Mouse (Mus musculus) olfactory bulb, adult 2 months (tissue): ENCODE results near the gene Myo19.

Experiments used
- CTCF ChIP-seq: fragments of 200-500 bp; IDR thresholded peaks from 2 replicates; pipeline ENCODE4 v1.5.1; 2012; ENCODE audit warnings: low read depth, mild to moderate bottlenecking, low read length, moderate library complexity; ENCODE audit not compliant: insufficient read depth
- POLR2A ChIP-seq: fragments of 200-500 bp; IDR thresholded peaks from 2 replicates; pipeline ENCODE4 v1.6.1; 2012; ENCODE audit warnings: mild to moderate bottlenecking, low read depth, low read length, moderate library complexity; ENCODE audit not compliant: insufficient read depth

DNA sequence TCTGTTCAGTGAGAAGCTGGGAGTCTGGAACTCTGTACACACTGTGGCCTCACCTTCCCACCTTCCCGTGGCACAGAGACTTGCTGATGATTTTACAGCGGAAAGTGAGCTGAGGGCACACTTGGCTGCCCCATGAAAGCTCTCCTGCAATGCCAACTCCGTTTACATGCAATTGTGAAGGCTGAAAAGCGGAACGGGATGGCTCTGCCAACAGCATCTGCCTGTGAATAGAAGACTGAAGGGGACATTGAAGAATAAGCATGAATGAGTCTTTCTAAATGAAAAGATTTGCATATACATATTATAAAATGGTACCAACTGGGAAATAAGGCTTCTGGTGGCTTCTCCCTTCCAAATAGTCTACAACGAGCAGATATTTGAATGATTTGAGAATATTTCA lies 67.3 kb downstream of the Myo19 start:
- no peak for TF ChIP-seq POLR2A
- TF ChIP-seq CTCF, result no peak
